Mouse (Mus musculus): ENCODE data around the gene Rex1bd. TPM values are rescaled to one million over a fixed set of nuclear protein-coding genes. Genes with fewer than 3 reads are reported as not detected.

Rex1bd gene
- polyA plus RNA-seq, 1 experiment, result 206 TPM

GRCm38 (mm10) chr8:70461765-70462515 is 44.6 kb downstream of the Rex1bd start:
- Histone ChIP-seq H3K27ac (ENCODE audit: insufficient read depth, low read length) (0 out of 2 replicates have a peak overlapping the region, but pooled peaks have one; percentile 38), H3K4me3 (ENCODE audit: insufficient read depth, low read length) (no peak overlapping the region), H3K4me1 (ENCODE audit: control insufficient read depth, insufficient read depth, low read length) (peaks cover 19% of the 10 kb centered on the region)
- no peak for TF ChIP-seq CTCF (IDR thresholded peaks at IDR 0.05; ENCODE audit: extremely low read depth, insufficient read depth, low read length)
- no peak for TF ChIP-seq POLR2A (IDR thresholded peaks at IDR 0.05; ENCODE audit: extremely low read depth, insufficient read depth, low read length)

GRCm38 (mm10) chr8:70460606-70461005 is 45.9 kb downstream of the Rex1bd start:
- peaks cover 19% of the 10 kb centered on the region for H3K4me1 ChIP-seq (ENCODE audit: control insufficient read depth, insufficient read depth, low read length)
- no peak overlapping the region for H3K4me3 ChIP-seq (ENCODE audit: insufficient read depth, low read length)
- H3K27ac ChIP-seq (ENCODE audit: insufficient read depth, low read length), result no peak overlapping the region
- TF ChIP-seq CTCF (IDR thresholded peaks at IDR 0.05; ENCODE audit: extremely low read depth, insufficient read depth, low read length) (no peak), POLR2A (IDR thresholded peaks at IDR 0.05; ENCODE audit: extremely low read depth, insufficient read depth, low read length) (no peak)

GRCm38 (mm10) chr8:70460199-70460598 is 46.4 kb downstream of the Rex1bd start:
- Histone ChIP-seq H3K4me3 (ENCODE audit: insufficient read depth, low read length) (no peak overlapping the region), H3K27ac (ENCODE audit: insufficient read depth, low read length) (no peak overlapping the region), H3K4me1 (ENCODE audit: control insufficient read depth, insufficient read depth, low read length) (peaks cover 19% of the 10 kb centered on the region)
- TF ChIP-seq CTCF (IDR thresholded peaks at IDR 0.05; ENCODE audit: extremely low read depth, insufficient read depth, low read length) (no peak), POLR2A (IDR thresholded peaks at IDR 0.05; ENCODE audit: extremely low read depth, insufficient read depth, low read length) (no peak)

GRCm38 (mm10) chr8:70459636-70460035 is 46.9 kb downstream of the Rex1bd start:
- TF ChIP-seq CTCF (IDR thresholded peaks at IDR 0.05; ENCODE audit: extremely low read depth, insufficient read depth, low read length) (no peak), POLR2A (IDR thresholded peaks at IDR 0.05; ENCODE audit: extremely low read depth, insufficient read depth, low read length) (no peak)
- peaks cover 20% of the 10 kb centered on the region for H3K4me1 ChIP-seq (ENCODE audit: control insufficient read depth, insufficient read depth, low read length)
- no peak overlapping the region for H3K27ac ChIP-seq (ENCODE audit: insufficient read depth, low read length)
- no peak overlapping the region for H3K4me3 ChIP-seq (ENCODE audit: insufficient read depth, low read length)

GRCm38 (mm10) chr8:70458462-70458861 is 48.1 kb downstream of the Rex1bd start:
- Histone ChIP-seq H3K4me3 (ENCODE audit: insufficient read depth, low read length) (no peak overlapping the region), H3K27ac (ENCODE audit: insufficient read depth, low read length) (no peak overlapping the region), H3K4me1 (ENCODE audit: control insufficient read depth, insufficient read depth, low read length) (peaks cover 20% of the 10 kb centered on the region)
- TF ChIP-seq POLR2A (IDR thresholded peaks at IDR 0.05; ENCODE audit: extremely low read depth, insufficient read depth, low read length) (no peak), CTCF (IDR thresholded peaks at IDR 0.05; ENCODE audit: extremely low read depth, insufficient read depth, low read length) (no peak)

- Histone ChIP-seq H3K4me3 (ENCODE audit: insufficient read depth, low read length) (no peak overlapping the region), H3K4me1 (ENCODE audit: control insufficient read depth, insufficient read depth, low read length) (peaks cover 18% of the 10 kb centered on the region), H3K27ac (ENCODE audit: insufficient read depth, low read length) (no peak overlapping the region)
- TF ChIP-seq CTCF (IDR thresholded peaks at IDR 0.05; ENCODE audit: extremely low read depth, insufficient read depth, low read length) (no peak), POLR2A (IDR thresholded peaks at IDR 0.05; ENCODE audit: extremely low read depth, insufficient read depth, low read length) (no peak)
These were observed 48.7 kb downstream of the Rex1bd start for GRCm38 (mm10) chr8:70457882-70458281.

- Histone ChIP-seq H3K4me1 (ENCODE audit: control insufficient read depth, insufficient read depth, low read length) (peaks cover 14% of the 10 kb centered on the region), H3K27ac (ENCODE audit: insufficient read depth, low read length) (no peak overlapping the region), H3K4me3 (ENCODE audit: insufficient read depth, low read length) (no peak overlapping the region)
- TF ChIP-seq CTCF (IDR thresholded peaks at IDR 0.05; ENCODE audit: extremely low read depth, insufficient read depth, low read length) (no peak), POLR2A (IDR thresholded peaks at IDR 0.05; ENCODE audit: extremely low read depth, insufficient read depth, low read length) (no peak)
These were observed 49.6 kb downstream of the Rex1bd start for GRCm38 (mm10) chr8:70456996-70457395.

Other genes starting within 250 kb of the Rex1bd start
- 11.6 and 22.6 TPM in 2 replicates for gene Homer3, start 223.9 kb downstream of the Rex1bd start, polyA plus RNA-seq (2012; rRNA removed)
- gene Ddx49, start 204.3 kb downstream of the Rex1bd start, polyA plus RNA-seq (2012; rRNA removed), result 48.4 and 52.2 TPM in 2 replicates
- 232 and 238 TPM in 2 replicates for gene Cope, start 204.2 kb downstream of the Rex1bd start, polyA plus RNA-seq (2012; rRNA removed)
- 79.8 and 84.8 TPM in 2 replicates for gene Cers1, start 191.0 kb downstream of the Rex1bd start, polyA plus RNA-seq (2012; rRNA removed)
- gene Gdf1, start 176.9 kb downstream of the Rex1bd start, polyA plus RNA-seq (2012; rRNA removed), result 41.4 and 42.7 TPM in 2 replicates
- gene Upf1, start 153.5 kb downstream of the Rex1bd start, polyA plus RNA-seq (2012; rRNA removed), result 23.8 TPM in 2 replicates
- 0.19 and 0.36 TPM in 2 replicates for gene Comp, start 133.2 kb downstream of the Rex1bd start, polyA plus RNA-seq (2012; rRNA removed)
- 113 and 115 TPM in 2 replicates for gene Crtc1, start 67.2 kb downstream of the Rex1bd start, polyA plus RNA-seq (2012; rRNA removed)
- gene Klhl26, start 29.8 kb downstream of the Rex1bd start, polyA plus RNA-seq (2012; rRNA removed), result 66.9 and 70.9 TPM in 2 replicates
- 368 and 400 TPM in 2 replicates for gene Tmem59l, start 19.4 kb downstream of the Rex1bd start, polyA plus RNA-seq (2012; rRNA removed)
- gene Crlf1, start 13.6 kb downstream of the Rex1bd start, polyA plus RNA-seq (2012; rRNA removed), result 2.1 and 8.6 TPM in 2 replicates
- 851 and 918 TPM in 2 replicates for gene Uba52, start 4.0 kb upstream of the Rex1bd start, polyA plus RNA-seq (2012; rRNA removed)
- gene Fkbp8, start 21.0 kb upstream of the Rex1bd start, polyA plus RNA-seq (2012; rRNA removed), result 592 and 612 TPM in 2 replicates
- 61.0 and 64.4 TPM in 2 replicates for gene Kxd1, start 21.2 kb upstream of the Rex1bd start, polyA plus RNA-seq (2012; rRNA removed)
- 23.8 and 23.9 TPM in 2 replicates for gene Ell, start 32.7 kb upstream of the Rex1bd start, polyA plus RNA-seq (2012; rRNA removed)
- 71.1 and 77.2 TPM in 2 replicates for gene Isyna1, start 87.6 kb upstream of the Rex1bd start, polyA plus RNA-seq (2012; rRNA removed)
- 241 and 249 TPM in 2 replicates for gene Ssbp4, start 102.1 kb upstream of the Rex1bd start, polyA plus RNA-seq (2012; rRNA removed)
- gene Lrrc25, start 109.4 kb upstream of the Rex1bd start, polyA plus RNA-seq (2012; rRNA removed), result 1.0 and 1.4 TPM in 2 replicates
- 0.09 and 0.19 TPM in 2 replicates for gene Gdf15, start 125.7 kb upstream of the Rex1bd start, polyA plus RNA-seq (2012; rRNA removed)
- gene Pgpep1, start 153.6 kb upstream of the Rex1bd start, polyA plus RNA-seq (2012; rRNA removed), result 18.1 and 19.7 TPM in 2 replicates
- gene Lsm4, start 166.5 kb upstream of the Rex1bd start, polyA plus RNA-seq (2012; rRNA removed), result 100 and 105 TPM in 2 replicates
- gene Jund, start 192.2 kb upstream of the Rex1bd start, polyA plus RNA-seq (2012; rRNA removed), result 223 and 226 TPM in 2 replicates
- 0.08 and 0.13 TPM in 2 replicates for gene Iqcn, start 196.7 kb upstream of the Rex1bd start, polyA plus RNA-seq (2012; rRNA removed)
- 0.09 TPM in 1 of 2 replicates, not detected in the other for gene Gm3336, start 211.8 kb upstream of the Rex1bd start, polyA plus RNA-seq (2012; rRNA removed)
- gene Pde4c, start 217.0 kb upstream of the Rex1bd start, polyA plus RNA-seq (2012; rRNA removed), result 4.8 and 5.9 TPM in 2 replicates
- 1,139 and 1,160 TPM in 2 replicates for gene Rab3a, start 247.9 kb upstream of the Rex1bd start, polyA plus RNA-seq (2012; rRNA removed)